Mouse (Mus musculus) liver, embryonic 15.5 days (tissue): ENCODE data around the gene Rab27a. TPM values are rescaled to one million over a fixed set of nuclear protein-coding genes. Genes with fewer than 3 reads are reported as not detected.

Experiments used
- ATAC-seq: fragments of 200-750 bp; cut with Nextera tagmentation; 2 replicates; pipeline ENCODE4 v1.8.0; 2017; ENCODE audit warnings: moderate number of reproducible peaks, mild to moderate bottlenecking, moderate library complexity; ENCODE audit not compliant: insufficient read depth
- H3K27ac ChIP-seq: fragments of 300-500 bp; sonication (generic); replicated peaks from 2 replicates; pipeline ENCODE4 v1.5.1; 2015; ENCODE audit warnings: mild to moderate bottlenecking, inconsistent platforms
- H3K27me3 ChIP-seq: fragments of 300-500 bp; sonication (generic); 2 replicates; pipeline ENCODE4 v1.6.1; 2015; ENCODE audit warnings: mild to moderate bottlenecking, inconsistent platforms
- H3K36me3 ChIP-seq: fragments of 300-500 bp; sonication (generic); replicated peaks from 2 replicates; pipeline ENCODE4 v1.6.1; 2015; ENCODE audit warnings: moderate library complexity, mild to moderate bottlenecking, inconsistent platforms
- H3K4me1 ChIP-seq: fragments of 300-500 bp; sonication (generic); replicated peaks from 2 replicates; pipeline ENCODE4 v1.6.1; 2015; ENCODE audit warnings: inconsistent platforms
- H3K4me2 ChIP-seq: fragments of 300-500 bp; sonication (generic); 2 replicates; pipeline ENCODE4 v1.6.1; 2015; ENCODE audit warnings: moderate library complexity, mild to moderate bottlenecking, inconsistent platforms
- H3K4me3 ChIP-seq: fragments of 300-500 bp; sonication (generic); replicated peaks from 2 replicates; pipeline ENCODE4 v1.5.1; 2015; ENCODE audit warnings: mild to moderate bottlenecking, inconsistent platforms
- H3K9ac ChIP-seq: fragments of 300-500 bp; sonication (generic); 2 replicates; pipeline ENCODE4 v1.6.1; 2015; ENCODE audit warnings: moderate library complexity, mild to moderate bottlenecking, inconsistent platforms
- H3K9me3 ChIP-seq: fragments of 300-500 bp; sonication (generic); replicated peaks from 2 replicates; pipeline ENCODE4 v1.6.1; 2016; ENCODE audit warnings: inconsistent platforms
- WGBS: fragments of 180-500 bp; shearing (Covaris S2); methylation state at CpG from one replicate; pipeline ENCODE4 v1.1.7; 2015; ENCODE audit warnings: mixed read lengths; ENCODE audit not compliant: insufficient replicate concordance; 5-methylcytosine and 5-hydroxymethylcytosine counted together
- polyA plus RNA-seq: library from polyadenylated mRNA; unstranded; fragments of >200 nt; fragmentation: Nextera tagmentation; extraction: Ambion mirVana; gene quantifications from 2 replicates; pipeline ENCODE4 v1.2.1, GENCODE M21; 2015

Gene Rab27a
- polyA plus RNA-seq, 1 experiment from 2014 or later = 6.6 TPM

- Histone ChIP-seq H3K36me3 (peaks cover 60% of the 10 kb centered on the region), H3K4me2 (no peak overlapping the region)
- WGBS = 73% methylated on average over 13 of the region's 13 CpGs
Observed at GRCm38 (mm10) chr9:73014724-73015123, 29.9 kb upstream of the Rab27a start.

GRCm38 (mm10) chr9:73019841-73020240 lies 24.8 kb upstream of the Rab27a start:
- no peaks in the 10 kb centered on the region for H3K27me3 ChIP-seq
- H3K36me3 ChIP-seq = peaks cover 33% of the 10 kb centered on the region
- no peaks in the 10 kb centered on the region for H3K9me3 ChIP-seq
- H3K4me2 ChIP-seq = no peak overlapping the region
- no peak for ATAC-seq
- no peak overlapping the region for H3K9ac ChIP-seq
- 76% methylated on average over 10 of the region's 10 CpGs for WGBS
- H3K27ac ChIP-seq = no peak overlapping the region
- no peaks in the 10 kb centered on the region for H3K4me1 ChIP-seq
- H3K4me3 ChIP-seq = no peak overlapping the region

More at GRCm38 (mm10) chr9:73014724-73015123, 29.9 kb upstream of the Rab27a start:
- Histone ChIP-seq H3K4me1 (no peaks in the 10 kb centered on the region), H3K4me3 (no peak overlapping the region), H3K9me3 (no peaks in the 10 kb centered on the region), H3K27me3 (no peaks in the 10 kb centered on the region), H3K9ac (no peak overlapping the region), H3K27ac (no peak overlapping the region)
- no peak for ATAC-seq

- Histone ChIP-seq H3K9me3 (no peaks in the 10 kb centered on the region), H3K36me3 (peaks cover 30% of the 10 kb centered on the region), H3K4me2 (no peak overlapping the region), H3K4me1 (no peaks in the 10 kb centered on the region), H3K27ac (no peak overlapping the region), H3K9ac (no peak overlapping the region), H3K4me3 (no peak overlapping the region), H3K27me3 (no peaks in the 10 kb centered on the region)
- WGBS = 76% methylated on average over 5 of the region's 5 CpGs
- no peak for ATAC-seq
Observed at GRCm38 (mm10) chr9:73020566-73021097, 24.0 kb upstream of the Rab27a start.

GRCm38 (mm10) chr9:73025818-73026636 lies 18.6 kb upstream of the Rab27a start:
- no peak overlapping the region for H3K9ac ChIP-seq
- no peak overlapping the region for H3K4me2 ChIP-seq
- H3K4me1 ChIP-seq = no peaks in the 10 kb centered on the region
- no peak overlapping the region for H3K4me3 ChIP-seq
- H3K27ac ChIP-seq = no peak overlapping the region
- 56% methylated on average over 17 of the region's 17 CpGs for WGBS
- ATAC-seq = no peak
- H3K27me3 ChIP-seq = no peaks in the 10 kb centered on the region
- H3K36me3 ChIP-seq = peaks cover under 1% of the 10 kb centered on the region
- no peaks in the 10 kb centered on the region for H3K9me3 ChIP-seq

GRCm38 (mm10) chr9:73030443-73030842 lies 14.2 kb upstream of the Rab27a start:
- Histone ChIP-seq H3K27ac (no peak overlapping the region), H3K9ac (no peak overlapping the region), H3K4me2 (no peak overlapping the region), H3K36me3 (peaks cover 22% of the 10 kb centered on the region), H3K4me3 (no peak overlapping the region), H3K27me3 (no peaks in the 10 kb centered on the region), H3K9me3 (no peaks in the 10 kb centered on the region), H3K4me1 (no peaks in the 10 kb centered on the region)
- 70% methylated on average over 1 of the region's 1 CpGs for WGBS
- ATAC-seq = no peak

- Histone ChIP-seq H3K36me3 (peaks cover 25% of the 10 kb centered on the region), H3K9ac (no peak overlapping the region), H3K27ac (no peak overlapping the region), H3K4me1 (no peaks in the 10 kb centered on the region), H3K4me2 (no peak overlapping the region), H3K27me3 (no peaks in the 10 kb centered on the region), H3K9me3 (no peaks in the 10 kb centered on the region), H3K4me3 (no peak overlapping the region)
- 62% methylated on average over 4 of the region's 4 CpGs for WGBS
- ATAC-seq = no peak
Observed at GRCm38 (mm10) chr9:73031421-73031820, 13.2 kb upstream of the Rab27a start.

GRCm38 (mm10) chr9:73033406-73033805 lies 11.2 kb upstream of the Rab27a start:
- 81% methylated on average over 1 of the region's 1 CpGs for WGBS
- Histone ChIP-seq H3K36me3 (peaks cover 25% of the 10 kb centered on the region), H3K4me1 (no peaks in the 10 kb centered on the region)

GRCm38 (mm10) chr9:73039222-73039945 lies 5.3 kb upstream of the Rab27a start:
- under 1% methylated on average over 49 of the region's 49 CpGs for WGBS
- Histone ChIP-seq H3K9me3 (no peaks in the 10 kb centered on the region), H3K36me3 (0 out of 2 replicates have a peak, but pooled peaks cover 4% of the 10 kb centered on the region), H3K4me3 (peak overlapping the region; percentile 82), H3K27me3 (no peaks in the 10 kb centered on the region), H3K4me1 (peaks cover 28% of the 10 kb centered on the region), H3K4me2 (peak overlapping the region; percentile 83), H3K9ac (peak overlapping the region; percentile 77), H3K27ac (peak overlapping the region; percentile 69)
- peak; percentile 84 for ATAC-seq

More at GRCm38 (mm10) chr9:73033406-73033805, 11.2 kb upstream of the Rab27a start:
- no peaks in the 10 kb centered on the region for H3K9me3 ChIP-seq
- no peak overlapping the region for H3K4me3 ChIP-seq
- no peak overlapping the region for H3K9ac ChIP-seq
- no peak overlapping the region for H3K27ac ChIP-seq
- ATAC-seq = no peak
- no peak overlapping the region for H3K4me2 ChIP-seq
- no peaks in the 10 kb centered on the region for H3K27me3 ChIP-seq

GRCm38 (mm10) chr9:73040080-73040479 lies 4.6 kb upstream of the Rab27a start, which contains the start of gene Pigb:
Gene Pigb (minus strand): TSS chr9:73040378.
- Histone ChIP-seq H3K9me3 (no peaks in the 10 kb centered on the region), H3K27ac (peak within 1 kb of the TSS; percentile 69), H3K4me2 (peak within 1 kb of the TSS; percentile 83), H3K36me3 (0 out of 2 replicates have a peak, but pooled peaks cover 4% of the 10 kb centered on the region), H3K4me1 (peaks cover 35% of the 10 kb centered on the region), H3K4me3 (peak within 1 kb of the TSS; percentile 82), H3K9ac (peak within 1 kb of the TSS; percentile 77), H3K27me3 (no peaks in the 10 kb centered on the region)
- ATAC-seq = no peak
- 24% methylated on average over 6 of the region's 6 CpGs for whole genome bisulfite sequencing

- WGBS = 8% methylated on average over 7 of the region's 7 CpGs
- no peaks in the 10 kb centered on the region for H3K27me3 ChIP-seq
- H3K4me2 ChIP-seq = peak overlapping the region; percentile 86
- H3K9me3 ChIP-seq = no peaks in the 10 kb centered on the region
- no peaks in the 10 kb centered on the region for H3K36me3 ChIP-seq
- peak overlapping the region; percentile 46 for H3K9ac ChIP-seq
- peaks cover 27% of the 10 kb centered on the region for H3K4me1 ChIP-seq
- H3K27ac ChIP-seq = peak overlapping the region; percentile 43
- peak overlapping the region; percentile 60 for H3K4me3 ChIP-seq
- ATAC-seq = no peak
Observed at GRCm38 (mm10) chr9:73045204-73045603, 550 bp downstream of the Rab27a start.

- H3K4me2 ChIP-seq = peak overlapping the region; percentile 86
- ATAC-seq = no peak
- peak overlapping the region; percentile 60 for H3K4me3 ChIP-seq
- H3K27me3 ChIP-seq = no peaks in the 10 kb centered on the region
- no peak overlapping the region for H3K27ac ChIP-seq
- H3K4me1 ChIP-seq = peaks cover 25% of the 10 kb centered on the region
- no peaks in the 10 kb centered on the region for H3K9me3 ChIP-seq
- peak overlapping the region; percentile 6; the same call in 1 of the 2 replicates for H3K9ac ChIP-seq
- 35% methylated on average over 10 of the region's 10 CpGs for WGBS
- H3K36me3 ChIP-seq = no peaks in the 10 kb centered on the region
Observed at GRCm38 (mm10) chr9:73045711-73046110, 1.1 kb downstream of the Rab27a start.
